Mouse (Mus musculus) MEL (cell line): ENCODE data around the gene Dock9. TPM values are rescaled to one million over a fixed set of nuclear protein-coding genes. Genes with fewer than 3 reads are reported as not detected.
A peak's percentile ranks its signal among the peaks of the same experiment; 100 is the strongest.

ENCODE experiments used
- DNase-seq: peaks from one replicate; pipeline ENCODE4 v3.0.0; 2011; ENCODE audit warnings: low read depth, low spot score
- H3K27ac ChIP-seq: 2 replicates; pipeline ENCODE4 v1.5.1; 2012; ENCODE audit warnings: low read depth, mild to moderate bottlenecking, control low read depth, low read length, moderate library complexity; ENCODE audit not compliant: control insufficient read depth
- H3K27me3 ChIP-seq, 2 experiments: fragments of 150-350 bp in 1 of 2; sonication (generic) in 1 of 2; 2 replicates each; pipeline ENCODE4 v1.6.1; 2012; ENCODE audit warnings: low read length in 2 of 2, mild to moderate bottlenecking in 2 of 2, improper control_type of control experiment in 1 of 2, moderate library complexity in 1 of 2; ENCODE audit not compliant: insufficient read depth in 2 of 2, control insufficient read depth in 1 of 2
- H3K36me3 ChIP-seq, 2 experiments: 2 replicates each; pipeline ENCODE4 v1.6.1; 2012 to 2014; ENCODE audit warnings: low read length in 2 of 2, improper control_type of control experiment in 1 of 2, inconsistent platforms in 1 of 2, mild to moderate bottlenecking in 1 of 2; ENCODE audit not compliant: insufficient read depth in 2 of 2, control insufficient read depth in 1 of 2
- H3K4me1 ChIP-seq, 2 experiments: fragments of 150-350 bp in 1 of 2; sonication (generic) in 1 of 2; 2 replicates each; pipeline ENCODE4 v1.6.1; 2012; ENCODE audit warnings: low read length in 2 of 2, improper control_type of control experiment in 1 of 2, mild to moderate bottlenecking in 1 of 2; ENCODE audit not compliant: insufficient read depth in 2 of 2, control insufficient read depth in 1 of 2
- H3K4me3 ChIP-seq, 2 experiments: fragments of 150-350 bp in 1 of 2; sonication (generic) in 1 of 2; 2 replicates each; pipeline ENCODE4 v1.5.1; 2012; ENCODE audit warnings: low read depth in 2 of 2, low read length in 2 of 2, mild to moderate bottlenecking in 2 of 2, moderate library complexity in 2 of 2, control low read depth in 1 of 2, improper control_type of control experiment in 1 of 2; ENCODE audit not compliant: control insufficient read depth in 1 of 2, insufficient read depth in 1 of 2
- H3K79me2 ChIP-seq: 2 replicates; pipeline ENCODE4 v1.6.1; 2012; ENCODE audit warnings: mild to moderate bottlenecking, low read length, moderate library complexity; ENCODE audit not compliant: control insufficient read depth, poor library complexity, insufficient read depth
- H3K9ac ChIP-seq: 2 replicates; pipeline ENCODE4 v1.6.1; 2012; ENCODE audit warnings: low read depth, mild to moderate bottlenecking, control low read depth, low read length, moderate library complexity; ENCODE audit not compliant: control insufficient read depth, poor library complexity, severe bottlenecking
- H3K9me3 ChIP-seq: fragments of 150-350 bp; sonication (generic); replicated peaks from 2 replicates; pipeline ENCODE4 v1.6.1; 2012; ENCODE audit warnings: mild to moderate bottlenecking, low read length, improper control_type of control experiment, moderate library complexity; ENCODE audit not compliant: insufficient read depth
- BHLHE40 ChIP-seq: IDR thresholded peaks from 2 replicates; pipeline ENCODE4 v1.6.1; 2012; ENCODE audit warnings: low read depth, mild to moderate bottlenecking, inconsistent platforms, low read length, improper control_type of control experiment, borderline replicate concordance
- CHD1 ChIP-seq: IDR thresholded peaks from 2 replicates; pipeline ENCODE4 v1.6.1; 2012; ENCODE audit warnings: low read depth, mild to moderate bottlenecking, inconsistent platforms, low read length, improper control_type of control experiment
- CTCF ChIP-seq, 3 experiments: IDR thresholded peaks in 2 of 3; conservative IDR thresholded peaks in 1 of 3; 2 replicates each; pipeline ENCODE4 v1.5.1; 2011 to 2012; ENCODE audit warnings: low read length in 3 of 3, low read depth in 2 of 3, mild to moderate bottlenecking in 2 of 3, improper control_type of control experiment in 1 of 3, inconsistent platforms in 1 of 3, mixed read lengths in 1 of 3, moderate library complexity in 1 of 3; ENCODE audit not compliant: control insufficient read depth in 1 of 3, insufficient read depth in 1 of 3, poor library complexity in 1 of 3, severe bottlenecking in 1 of 3
- ELF1 ChIP-seq: IDR thresholded peaks from 2 replicates; pipeline ENCODE4 v1.6.1; 2014; ENCODE audit warnings: low read depth, mild to moderate bottlenecking, inconsistent platforms, low read length, improper control_type of control experiment, moderate library complexity
- EP300 ChIP-seq, 2 experiments: IDR thresholded peaks; 2 replicates each; pipeline ENCODE4 v1.6.1; 2011; ENCODE audit warnings: improper control_type of control experiment in 2 of 2, low read length in 2 of 2, low read depth in 1 of 2, mild to moderate bottlenecking in 1 of 2
- ETS1 ChIP-seq: IDR thresholded peaks from 2 replicates; pipeline ENCODE4 v1.6.1; 2012; ENCODE audit warnings: low read depth, mild to moderate bottlenecking, inconsistent platforms, low read length, improper control_type of control experiment, moderate library complexity
- GATA1 ChIP-seq: IDR thresholded peaks from 2 replicates; pipeline ENCODE4 v1.6.1; 2011; ENCODE audit warnings: low read depth, low read length, improper control_type of control experiment
- JUND ChIP-seq: IDR thresholded peaks from 2 replicates; pipeline ENCODE4 v1.6.1; 2011; ENCODE audit warnings: low read depth, mild to moderate bottlenecking, improper control_type of control experiment, low read length
- KAT2A ChIP-seq: conservative IDR thresholded peaks from 2 replicates; pipeline ENCODE4 v1.6.1; 2012; ENCODE audit warnings: low read depth, low read length, improper control_type of control experiment, inconsistent platforms
- MAFK ChIP-seq: IDR thresholded peaks from 2 replicates; pipeline ENCODE4 v1.6.1; 2011; ENCODE audit warnings: low read depth, mild to moderate bottlenecking, low read length, improper control_type of control experiment, borderline replicate concordance
- MAX ChIP-seq: IDR thresholded peaks from 2 replicates; pipeline ENCODE4 v1.6.1; 2011; ENCODE audit warnings: low read length, improper control_type of control experiment
- MXI1 ChIP-seq: IDR thresholded peaks from 2 replicates; pipeline ENCODE4 v1.6.1; 2011; ENCODE audit warnings: mild to moderate bottlenecking, low read depth, low read length, improper control_type of control experiment
- MYB ChIP-seq: IDR thresholded peaks from 2 replicates; pipeline ENCODE4 v1.6.1; 2011; ENCODE audit warnings: mild to moderate bottlenecking, low read depth, low read length, improper control_type of control experiment
- POLR2AphosphoS2 ChIP-seq: IDR thresholded peaks from 2 replicates; pipeline ENCODE4 v1.6.1; 2011; ENCODE audit warnings: low read length, improper control_type of control experiment
- POLR2AphosphoS5 ChIP-seq: IDR thresholded peaks from 2 replicates; pipeline ENCODE4 v1.6.1; 2012; ENCODE audit warnings: low read depth, borderline replicate concordance, mild to moderate bottlenecking, inconsistent platforms, low read length, moderate library complexity, mixed read lengths
- RAD21 ChIP-seq: IDR thresholded peaks from 2 replicates; pipeline ENCODE4 v1.6.1; 2011; ENCODE audit warnings: mild to moderate bottlenecking, low read depth, low read length, improper control_type of control experiment
- RCOR1 ChIP-seq: IDR thresholded peaks from 2 replicates; pipeline ENCODE4 v1.6.1; 2012; ENCODE audit warnings: low read depth, mild to moderate bottlenecking, inconsistent platforms, low read length, improper control_type of control experiment
- SIN3A ChIP-seq: IDR thresholded peaks from 2 replicates; pipeline ENCODE4 v1.6.1; 2012; ENCODE audit warnings: low read length, improper control_type of control experiment, inconsistent platforms
- SMC3 ChIP-seq: IDR thresholded peaks from 2 replicates; pipeline ENCODE4 v1.6.1; 2011; ENCODE audit warnings: low read depth, low read length, improper control_type of control experiment
- TAL1 ChIP-seq: IDR thresholded peaks from 2 replicates; pipeline ENCODE4 v1.6.1; 2012; ENCODE audit warnings: mild to moderate bottlenecking, inconsistent platforms, low read length, moderate library complexity, mixed read lengths
- TBP ChIP-seq: IDR thresholded peaks from 2 replicates; pipeline ENCODE4 v1.8.0; 2011; ENCODE audit warnings: low read depth, low read length, improper control_type of control experiment
- USF1 ChIP-seq: IDR thresholded peaks from 2 replicates; pipeline ENCODE4 v1.6.1; 2014; ENCODE audit warnings: low read depth, mild to moderate bottlenecking, inconsistent platforms, low read length, improper control_type of control experiment, moderate library complexity
- USF2 ChIP-seq, 2 experiments: IDR thresholded peaks; 2 replicates each; pipeline ENCODE4 v1.6.1; 2011 to 2012; ENCODE audit warnings: improper control_type of control experiment in 2 of 2, low read length in 2 of 2, borderline replicate concordance in 1 of 2, inconsistent platforms in 1 of 2, low read depth in 1 of 2, mild to moderate bottlenecking in 1 of 2; ENCODE audit not compliant: insufficient read depth in 1 of 2
- ZC3H11A ChIP-seq: IDR thresholded peaks from 2 replicates; pipeline ENCODE4 v1.6.1; 2012; ENCODE audit warnings: low read depth, mild to moderate bottlenecking, inconsistent platforms, low read length, improper control_type of control experiment
- ZKSCAN1 ChIP-seq: IDR thresholded peaks from 2 replicates; pipeline ENCODE4 v1.6.1; 2012; ENCODE audit warnings: low read depth, mild to moderate bottlenecking, inconsistent platforms, low read length, improper control_type of control experiment, moderate library complexity
- ZMIZ1 ChIP-seq: IDR thresholded peaks from 2 replicates; pipeline ENCODE4 v1.6.1; 2012; ENCODE audit warnings: low read depth, mild to moderate bottlenecking, inconsistent platforms, low read length, improper control_type of control experiment, moderate library complexity
- polyA plus RNA-seq, 2 experiments: library from polyadenylated mRNA; stranded (reverse) in 1 of 2; unstranded in 1 of 2; fragments of >175 nt in 1 of 2; fragments of >200 nt in 1 of 2; gene quantifications; 2 replicates each; pipeline versions ENCODE4 v1.2.1 to v1.2.4; 2012; ENCODE audit warnings: low replicate concordance in 2 of 2, low read depth in 1 of 2; ENCODE audit not compliant: insufficient read length in 2 of 2, insufficient read depth in 1 of 2, missing spikeins in 1 of 2
- total RNA-seq: library from RNA; depleted of rRNA; stranded (reverse); fragments of 300-350 nt; gene quantifications from 2 replicates; pipeline ENCODE4 v1.2.3, GENCODE M21; 2012

Gene Dock9
- total and polyA plus RNA-seq, 3 experiments = 6.3 to 9.4 TPM; not detected in 1

DNA sequence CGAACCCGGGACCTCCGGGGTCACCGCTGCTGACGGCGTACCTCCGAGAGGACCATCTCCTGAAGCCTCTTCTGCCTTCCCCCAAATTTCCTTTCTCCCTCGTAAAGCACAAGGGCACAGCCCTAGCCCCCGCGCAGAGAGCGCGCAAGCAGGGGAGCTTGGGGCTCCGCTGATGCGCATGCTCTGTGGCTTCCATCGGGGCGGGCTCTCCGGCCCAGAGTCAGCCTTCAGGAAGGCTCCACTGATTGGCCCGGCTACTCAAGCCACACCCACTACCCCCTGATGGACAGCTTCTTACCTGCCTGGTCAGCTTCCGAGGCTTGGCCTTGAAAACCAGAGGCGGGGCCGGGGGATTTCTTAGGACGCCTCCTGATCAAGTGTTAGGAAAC, 768 bp upstream of the Dock9 start (continued):
- TF ChIP-seq JUND = no peak
- TF ChIP-seq, all 39 proteins: peak for 7

DNA sequence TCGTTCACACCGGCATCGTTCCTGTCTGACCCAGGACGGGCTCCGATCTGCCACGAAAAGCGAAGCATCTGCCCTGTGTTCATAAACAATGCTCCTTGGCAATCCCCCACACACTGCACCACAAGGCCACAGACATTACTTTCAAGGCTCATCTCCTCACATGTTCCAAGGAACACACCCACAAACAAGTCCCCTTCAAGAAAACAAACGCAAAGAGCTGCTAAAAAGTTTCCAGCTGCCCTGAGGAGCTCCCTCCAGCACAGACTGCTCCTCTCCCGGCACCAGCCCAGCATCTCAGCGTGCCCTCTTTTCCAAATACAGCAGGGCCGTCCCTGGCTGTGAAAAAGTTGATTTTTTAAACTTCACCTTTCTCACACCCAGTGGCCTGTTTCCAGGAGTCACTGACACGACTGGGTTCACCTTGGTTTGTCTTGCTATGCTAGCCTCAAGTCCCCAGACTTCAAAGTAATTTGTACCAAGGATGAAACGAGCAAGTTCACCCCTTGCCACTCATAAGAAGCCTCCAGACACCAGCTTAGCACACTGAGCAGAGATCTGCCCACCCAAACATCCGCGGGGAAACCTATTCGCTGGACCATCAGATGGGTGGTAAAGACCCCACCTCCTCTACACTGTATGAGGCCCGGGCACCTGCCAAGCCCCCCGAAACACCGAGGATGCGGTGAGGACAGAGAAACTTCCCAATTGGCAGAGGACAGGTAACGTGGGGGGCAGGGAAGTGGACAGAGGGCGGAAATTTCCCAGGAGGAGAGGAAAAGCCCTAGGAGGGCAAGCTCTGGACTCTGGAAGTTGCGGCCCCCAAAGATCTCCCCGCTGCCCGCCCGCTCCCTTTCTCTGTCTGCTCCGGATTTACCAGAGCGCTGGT, 823 bp downstream of the Dock9 start:
- Histone ChIP-seq H3K9me3 (no peaks in the 10 kb centered on the region), H3K4me1 (peaks cover 16 to 34% of the 10 kb centered on the region in 2 experiments), H3K9ac (peak overlapping the region; percentile 78), H3K27me3 (no peaks in the 10 kb centered on the region), H3K79me2 (peaks cover 2% of the 10 kb centered on the region; the same call in 1 of the 2 replicates), H3K36me3 (peaks cover 0 to 35% of the 10 kb centered on the region in 2 experiments; a peak in 2 of 4 replicates), H3K27ac (peak overlapping the region; percentile 39; the same call in 1 of the 2 replicates), H3K4me3 (peak overlapping the region; percentile 65 to 94)
- no peak for TF ChIP-seq POLR2AphosphoS5
- TF ChIP-seq MAX = peak; percentile 36; the same call in 1 of the 2 replicates
- TF ChIP-seq EP300 (IDR thresholded peaks at IDR 0.05; ENCODE audit: low read depth in 1 of 2, low read length in 2 of 2) = 0 out of 4 replicates have a peak, but pooled peaks have one; percentile 8
- peak; percentile 55 for DNase-seq

DNA sequence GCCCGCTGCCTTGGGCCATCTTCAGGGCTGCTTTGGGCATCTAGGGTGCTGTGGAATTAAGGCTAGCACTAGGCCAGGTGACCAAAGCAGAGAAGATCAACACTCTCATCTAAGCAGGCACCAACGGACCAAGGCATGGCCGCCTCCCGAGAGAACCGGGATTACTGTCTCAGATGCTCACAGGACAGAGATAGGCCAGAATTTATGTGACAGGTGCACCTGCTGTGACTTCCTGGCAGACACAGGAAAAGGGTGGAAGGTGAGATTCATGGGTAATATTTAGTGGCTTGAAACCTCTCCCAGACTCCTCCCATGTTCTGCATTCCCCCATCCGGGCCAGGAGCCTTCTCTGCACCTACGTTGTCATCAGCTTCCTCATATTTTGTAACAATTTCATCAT, 2.1 kb downstream of the Dock9 start:
- Histone ChIP-seq H3K79me2 (peaks cover 2% of the 10 kb centered on the region; the same call in 1 of the 2 replicates), H3K27me3 (no peaks in the 10 kb centered on the region), H3K36me3 (peaks cover 0 to 35% of the 10 kb centered on the region in 2 experiments; a peak in 2 of 4 replicates), H3K9ac (peak overlapping the region; percentile 43), H3K4me3 (peak overlapping the region; percentile 65 to 94; a peak in 3 of 4 replicates), H3K4me1 (peaks cover 16 to 34% of the 10 kb centered on the region in 2 experiments), H3K9me3 (no peaks in the 10 kb centered on the region), H3K27ac (peak overlapping the region; percentile 47)
- no peak for DNase-seq
- TF ChIP-seq CHD1 (no peak), TAL1 (no peak), EP300 (IDR thresholded peaks at IDR 0.05; ENCODE audit: low read depth in 1 of 2, low read length in 2 of 2) (peak in 1 of 2 experiments; percentile 17; a peak in 1 of 4 replicates), ELF1 (peak; percentile 7; the same call in 1 of the 2 replicates), POLR2AphosphoS2 (no peak), ETS1 (peak; percentile 8; the same call in 1 of the 2 replicates), MXI1 (no peak), KAT2A (no peak), MYB (no peak), BHLHE40 (no peak), USF1 (no peak), JUND (no peak), TBP (no peak), SMC3 (no peak), GATA1 (no peak), ZC3H11A (no peak), MAX (no peak), CTCF (IDR thresholded peaks at IDR 0.05 in 2 of 3, conservative IDR thresholded peaks at IDR 0.05 in 1 of 3; ENCODE audit: control insufficient read depth in 1 of 3, insufficient read depth in 1 of 3, low read depth in 2 of 3, low read length in 3 of 3, poor library complexity in 1 of 3, severe bottlenecking in 1 of 3) (no peak), RCOR1 (no peak), USF2 (IDR thresholded peaks at IDR 0.05; ENCODE audit: borderline replicate concordance in 1 of 2, insufficient read depth in 1 of 2, low read depth in 1 of 2, low read length in 2 of 2) (no peak), MAFK (no peak), SIN3A (no peak), ZKSCAN1 (no peak), ZMIZ1 (no peak), RAD21 (no peak)
